Mouse (Mus musculus) E14TG2a.4 (cell line): ENCODE data around the gene Brat1.

Experiments
- H3K27me3 ChIP-seq: 2 replicates; pipeline ENCODE4 v1.6.1; 2014; ENCODE audit warnings: low read length, control low read depth; ENCODE audit not compliant: insufficient read depth
- H3K36me3 ChIP-seq: 2 replicates; pipeline ENCODE4 v1.6.1; 2014; ENCODE audit warnings: low read length, control low read depth; ENCODE audit not compliant: insufficient read depth
- H3K4me1 ChIP-seq: replicated peaks from 2 replicates; pipeline ENCODE4 v1.6.1; 2014; ENCODE audit warnings: low read depth, low read length, control low read depth
- H3K4me3 ChIP-seq: replicated peaks from 2 replicates; pipeline ENCODE4 v1.5.1; 2014; ENCODE audit warnings: mild to moderate bottlenecking, low read length
- H3K9me3 ChIP-seq: 2 replicates; pipeline ENCODE4 v1.6.1; 2014; ENCODE audit warnings: low read length, control low read depth
- CTCF ChIP-seq: conservative IDR thresholded peaks from 2 replicates; pipeline ENCODE4 v1.5.1; 2014; ENCODE audit warnings: low read length
- NANOG ChIP-seq: IDR thresholded peaks from 2 replicates; pipeline ENCODE4 v1.6.1; 2014; ENCODE audit warnings: borderline replicate concordance, low read length, mixed read lengths
- POU5F1 ChIP-seq: IDR thresholded peaks from 2 replicates; pipeline ENCODE4 v1.6.1; 2014; ENCODE audit warnings: low read length, borderline replicate concordance

Gene Brat1

DNA sequence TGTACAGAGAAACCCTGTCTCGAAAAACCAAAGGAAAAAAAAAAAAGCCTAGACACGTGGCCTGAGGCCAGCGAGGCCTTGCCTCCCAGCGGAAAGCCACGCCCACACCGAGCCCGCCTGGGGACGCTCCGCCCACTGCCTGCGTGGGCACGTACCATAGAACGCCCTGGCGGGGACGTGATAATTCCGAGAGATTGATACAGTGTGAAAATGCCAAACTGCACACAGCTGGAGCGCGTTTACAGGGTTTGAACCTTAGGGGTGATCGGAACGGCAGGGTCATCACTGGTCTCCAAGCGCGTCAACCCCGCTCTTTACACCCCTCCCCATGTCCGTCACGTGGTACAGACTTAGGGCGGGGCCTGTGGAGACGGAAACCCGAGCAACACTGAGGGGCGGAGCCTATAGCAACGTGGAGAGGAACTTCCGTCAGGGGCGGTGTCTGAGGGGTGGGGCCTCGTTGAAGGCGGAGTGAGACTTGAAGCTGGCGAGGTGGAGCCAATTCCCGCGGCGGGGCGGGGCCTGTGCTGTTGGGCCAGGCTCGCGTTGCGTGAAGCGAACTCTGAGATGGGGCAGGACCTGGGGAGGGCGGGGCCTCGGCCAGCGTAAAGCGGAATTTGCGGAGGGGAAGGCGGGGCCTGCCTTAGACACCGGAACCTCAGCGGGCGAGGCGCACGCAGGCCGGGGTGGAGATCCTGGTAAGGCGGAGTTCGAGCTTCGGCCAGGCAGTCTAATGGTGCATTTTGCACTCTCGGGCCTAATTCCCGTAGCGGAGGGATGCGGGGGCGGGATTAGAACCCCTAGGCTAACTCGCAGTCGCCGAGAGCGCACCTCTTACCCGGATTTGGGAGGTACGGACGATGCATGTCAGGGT is at the start of gene Brat1:
TSS of gene Brat1 (plus strand) at position 634 of the 874 bp plus-strand sequence.
- H3K36me3 ChIP-seq, result peaks cover 31% of the 10 kb centered on the region
- H3K4me3 ChIP-seq, result peak within 1 kb of the TSS; percentile 94
- peaks cover 7% of the 10 kb centered on the region; the same call in 1 of the 2 replicates for H3K27me3 ChIP-seq
- peaks cover 53% of the 10 kb centered on the region for H3K4me1 ChIP-seq
- H3K9me3 ChIP-seq, result no peaks in the 10 kb centered on the region
- TF ChIP-seq POU5F1 (no peak), NANOG (no peak), CTCF (no peak)

- Histone ChIP-seq H3K9me3 (no peaks in the 10 kb centered on the region), H3K27me3 (peaks cover 12% of the 10 kb centered on the region), H3K4me3 (peak overlapping the region; percentile 37), H3K36me3 (peaks cover 4% of the 10 kb centered on the region; the same call in 1 of the 2 replicates), H3K4me1 (peaks cover 45% of the 10 kb centered on the region)
- TF ChIP-seq NANOG (no peak), CTCF (no peak), POU5F1 (no peak)
These were observed 45.1 kb upstream of the Brat1 start for GRCm38 (mm10) chr5:140659607-140660272.

DNA sequence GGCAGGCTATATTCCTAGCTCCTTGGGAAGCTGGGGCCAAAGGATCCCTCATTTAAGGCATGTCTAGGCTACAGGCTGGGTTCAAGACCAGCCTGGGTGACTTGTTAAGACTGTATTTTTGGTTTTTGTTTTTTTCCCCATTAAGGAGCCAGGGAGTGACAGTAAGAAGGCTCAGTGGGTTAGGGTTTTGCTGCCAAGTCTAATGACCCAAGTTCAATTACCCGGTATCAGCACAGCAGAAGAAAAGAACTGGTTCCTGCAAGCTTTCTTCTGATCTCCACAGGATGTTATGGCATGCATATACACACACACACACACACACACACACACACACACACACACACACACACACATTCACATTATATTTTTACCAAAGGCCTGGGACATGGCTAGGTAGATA is 44.4 kb upstream of the Brat1 start:
- H3K36me3 ChIP-seq, result peaks cover 10% of the 10 kb centered on the region; the same call in 1 of the 2 replicates
- H3K4me1 ChIP-seq, result peaks cover 38% of the 10 kb centered on the region
- H3K4me3 ChIP-seq, result no peak overlapping the region
- H3K9me3 ChIP-seq, result no peaks in the 10 kb centered on the region
- H3K27me3 ChIP-seq, result peaks cover 12% of the 10 kb centered on the region
- no peak for TF ChIP-seq POU5F1
- no peak for TF ChIP-seq CTCF
- TF ChIP-seq NANOG, result no peak

GRCm38 (mm10) chr5:140661427-140661826 is 43.4 kb upstream of the Brat1 start:
- Histone ChIP-seq H3K36me3 (peaks cover 10% of the 10 kb centered on the region), H3K9me3 (no peaks in the 10 kb centered on the region), H3K4me1 (peaks cover 36% of the 10 kb centered on the region), H3K27me3 (peaks cover 12% of the 10 kb centered on the region), H3K4me3 (0 out of 2 replicates have a peak overlapping the region, but pooled peaks have one; percentile 52)
- TF ChIP-seq NANOG (no peak), CTCF (no peak), POU5F1 (no peak)

DNA sequence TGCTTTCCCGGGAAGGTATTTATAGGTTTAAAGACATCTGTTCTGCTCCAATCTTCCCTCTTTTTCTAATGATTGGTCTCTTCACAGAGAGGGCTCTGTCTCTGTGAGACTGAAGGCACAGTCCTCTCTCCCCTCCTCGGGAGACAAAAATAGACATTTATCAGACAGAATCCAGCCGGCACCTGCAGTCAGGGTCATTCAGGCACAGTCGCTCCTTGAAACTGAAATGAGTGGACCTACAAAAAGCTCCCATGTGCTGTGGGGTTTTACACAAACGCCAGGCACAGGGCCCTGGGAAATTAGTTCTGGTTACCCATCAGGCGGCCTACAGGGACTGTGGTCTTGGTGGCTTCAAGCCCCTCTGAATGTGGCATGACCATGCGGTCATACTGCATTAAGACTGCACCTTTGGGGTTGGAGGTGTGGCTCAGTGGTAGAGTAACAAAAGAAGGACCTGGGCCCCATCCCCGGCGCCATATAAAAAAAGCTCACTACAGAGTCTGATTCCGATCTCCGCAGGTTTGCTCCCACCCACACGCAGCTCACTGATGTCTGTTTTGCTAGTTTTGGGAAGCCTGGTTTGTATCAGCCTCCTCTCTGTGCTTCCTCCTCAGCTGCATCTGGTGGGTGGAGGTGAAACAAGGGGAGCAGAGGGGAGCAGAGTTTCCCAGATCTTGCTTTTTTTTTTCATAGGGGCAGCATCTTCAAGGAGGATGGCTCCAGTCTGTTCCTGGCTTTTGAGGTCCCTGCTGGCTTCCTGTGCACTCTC is 42.8 kb upstream of the Brat1 start:
- Histone ChIP-seq H3K27me3 (peaks cover 12% of the 10 kb centered on the region), H3K36me3 (peaks cover 11% of the 10 kb centered on the region), H3K9me3 (no peaks in the 10 kb centered on the region), H3K4me1 (peaks cover 36% of the 10 kb centered on the region), H3K4me3 (peak overlapping the region; percentile 52)
- TF ChIP-seq POU5F1 (no peak), CTCF (no peak), NANOG (no peak)

GRCm38 (mm10) chr5:140662741-140663592 is 41.8 kb upstream of the Brat1 start:
- H3K4me3 ChIP-seq, result peak overlapping the region; percentile 52
- peaks cover 16% of the 10 kb centered on the region for H3K36me3 ChIP-seq
- peaks cover 5% of the 10 kb centered on the region for H3K9me3 ChIP-seq
- TF ChIP-seq POU5F1 (no peak), CTCF (no peak), NANOG (no peak)
- H3K27me3 ChIP-seq, result peaks cover 12% of the 10 kb centered on the region
- H3K4me1 ChIP-seq, result peaks cover 36% of the 10 kb centered on the region

- peaks cover 18% of the 10 kb centered on the region for H3K36me3 ChIP-seq
- H3K4me3 ChIP-seq, result no peak overlapping the region
- peaks cover 12% of the 10 kb centered on the region for H3K9me3 ChIP-seq
- H3K27me3 ChIP-seq, result peaks cover 12% of the 10 kb centered on the region
- TF ChIP-seq CTCF (peak; percentile 83), NANOG (no peak)
- peaks cover 36% of the 10 kb centered on the region for H3K4me1 ChIP-seq
These were observed 41.1 kb upstream of the Brat1 start for GRCm38 (mm10) chr5:140663621-140664180.
